Mouse (Mus musculus) naive thymus-derived CD4-positive, alpha-beta T cell, adult 2 months (primary cell): Measurements from ENCODE around the gene Dnajb6.
"Not testable (repeated sequence)": the region's sequence is repeated elsewhere in the genome, so short reads cannot be mapped to it uniquely, and the experiment has no call there.

Experiments
- DNase-seq: peaks from one replicate; pipeline ENCODE4 v3.0.0-alpha.2; 2011; ENCODE audit warnings: low read depth

Dnajb6 gene

GRCm38 (mm10) chr5:29735557-29736061 is at the start of gene Dnajb6, which contains the start of gene Gm5129:
Gene Dnajb6 (plus strand): TSS chr5:29735688.
Gene Gm5129 (minus strand): TSS chr5:29735936.
- DNase-seq: peak; percentile 97

GRCm38 (mm10) chr5:29687671-29688070 is 47.8 kb upstream of the Dnajb6 start:
- DNase-seq: peak; percentile 48

GRCm38 (mm10) chr5:29688352-29688751 is 47.1 kb upstream of the Dnajb6 start:
- no peak for DNase-seq

GRCm38 (mm10) chr5:29698493-29698892 is 37.0 kb upstream of the Dnajb6 start:
- no peak for DNase-seq

- no peak for DNase-seq
Measured at GRCm38 (mm10) chr5:29699520-29700202, 35.8 kb upstream of the Dnajb6 start.

GRCm38 (mm10) chr5:29707241-29707640 is 28.2 kb upstream of the Dnajb6 start:
- no peak for DNase-seq

- DNase-seq: no peak
Measured at GRCm38 (mm10) chr5:29708258-29708657, 27.2 kb upstream of the Dnajb6 start.

- no peak for DNase-seq
Measured at GRCm38 (mm10) chr5:29711631-29712030, 23.9 kb upstream of the Dnajb6 start.

- DNase-seq: no peak
Measured at GRCm38 (mm10) chr5:29712906-29713305, 22.6 kb upstream of the Dnajb6 start.

- no peak for DNase-seq
Measured at GRCm38 (mm10) chr5:29721159-29721558, 14.3 kb upstream of the Dnajb6 start.

- no peak for DNase-seq
Measured at GRCm38 (mm10) chr5:29725369-29725768, 10.1 kb upstream of the Dnajb6 start.

GRCm38 (mm10) chr5:29726070-29726469 is 9.4 kb upstream of the Dnajb6 start:
- DNase-seq: not testable (repeated sequence)

GRCm38 (mm10) chr5:29734831-29735510 is 517 bp upstream of the Dnajb6 start:
- no peak for DNase-seq

GRCm38 (mm10) chr5:29736073-29736900 is 799 bp downstream of the Dnajb6 start:
- DNase-seq: no peak

GRCm38 (mm10) chr5:29736942-29737341 is 1.5 kb downstream of the Dnajb6 start:
- peak; percentile 35 for DNase-seq

- DNase-seq: no peak
Measured at GRCm38 (mm10) chr5:29737471-29737870, 2.0 kb downstream of the Dnajb6 start.

GRCm38 (mm10) chr5:29738076-29738475 is 2.6 kb downstream of the Dnajb6 start:
- DNase-seq: peak; percentile 48

- no peak for DNase-seq
Measured at GRCm38 (mm10) chr5:29740651-29741050, 5.2 kb downstream of the Dnajb6 start.

- DNase-seq: no peak
Measured at GRCm38 (mm10) chr5:29741093-29741492, 5.6 kb downstream of the Dnajb6 start.

- DNase-seq: no peak
Measured at GRCm38 (mm10) chr5:29747661-29748060, 12.2 kb downstream of the Dnajb6 start.

GRCm38 (mm10) chr5:29751306-29751705 is 15.8 kb downstream of the Dnajb6 start:
- no peak for DNase-seq

GRCm38 (mm10) chr5:29752894-29753293 is 17.4 kb downstream of the Dnajb6 start:
- DNase-seq: no peak
